Mouse (Mus musculus) bone marrow, adult 2 months (tissue): Measurements from ENCODE around the gene Farp1.

Source experiments
- CTCF ChIP-seq: fragments of 200-500 bp; IDR thresholded peaks from 2 replicates; pipeline ENCODE4 v1.5.1; 2011; ENCODE audit warnings: low read length, control low read depth; ENCODE audit not compliant: control insufficient read depth, insufficient read depth
- POLR2A ChIP-seq: fragments of 200-500 bp; IDR thresholded peaks from 2 replicates; pipeline ENCODE4 v1.6.1; 2011; ENCODE audit warnings: low read depth, mild to moderate bottlenecking, control low read depth, low read length, borderline replicate concordance; ENCODE audit not compliant: control insufficient read depth

DNA sequence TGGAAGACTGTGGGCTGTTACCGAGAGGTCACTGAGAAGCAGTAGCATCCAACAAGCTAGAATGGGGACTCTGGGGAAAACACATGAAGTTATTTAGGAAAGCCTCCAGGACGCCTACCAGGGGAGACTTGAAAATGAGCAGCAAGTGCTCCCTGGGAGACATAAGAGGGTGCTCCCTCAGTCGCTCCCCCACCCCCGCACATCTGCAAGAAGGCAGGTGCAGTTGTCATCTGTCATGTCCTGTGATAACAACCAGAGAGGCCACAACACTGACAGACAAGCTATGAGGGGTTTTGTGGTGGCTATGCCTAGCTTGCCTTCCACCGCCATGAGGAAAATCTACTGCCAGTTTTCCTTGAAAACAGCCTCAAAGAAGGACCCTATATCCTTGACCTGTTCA, 287.1 kb downstream of the Farp1 start:
- TF ChIP-seq CTCF (no peak), POLR2A (no peak)
